Mouse (Mus musculus): Measurements from ENCODE around the gene Park7.

DNA sequence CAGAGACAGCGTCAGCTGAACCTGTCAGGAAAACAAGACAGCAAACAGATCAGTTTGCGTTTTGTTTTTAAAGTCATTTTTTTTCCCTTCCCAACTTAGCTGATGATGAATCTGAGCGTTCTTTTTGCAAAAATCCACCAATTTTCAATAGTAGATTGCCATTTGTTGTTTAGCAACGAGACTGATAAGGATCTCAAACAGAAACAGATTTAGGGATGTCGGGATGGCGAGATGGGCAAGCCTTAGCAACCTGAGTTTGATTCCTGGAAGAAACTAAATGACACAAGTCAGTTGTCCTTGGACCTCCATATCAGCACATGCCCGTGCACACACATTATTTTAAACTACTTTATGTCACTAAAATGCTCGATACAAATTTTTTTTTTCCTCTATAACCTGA, 41.6 kb downstream of the Park7 start:
- TF ChIP-seq ZNF384 (IDR thresholded peaks at IDR 0.05; ENCODE audit: low read depth, low read length): no peak
- TF ChIP-seq ZC3H11A (IDR thresholded peaks at IDR 0.05; ENCODE audit: borderline replicate concordance, low read depth, low read length): no peak
- no peak for TF ChIP-seq MAFK (IDR thresholded peaks at IDR 0.05; ENCODE audit: insufficient read depth, low read depth, low read length)
